Mouse (Mus musculus) limb, embryonic 13.5 days (tissue): ENCODE measurements around the gene Agl. TPM values are rescaled to one million over a fixed set of nuclear protein-coding genes. Genes with fewer than 3 reads are reported as not detected.
"Not testable (repeated sequence)": the region's sequence is repeated elsewhere in the genome, so short reads cannot be mapped to it uniquely, and the experiment has no call there.

Source experiments
- ATAC-seq: fragments of 200-750 bp; cut with Nextera tagmentation; 2 replicates; pipeline ENCODE4 v1.8.0; 2017; ENCODE audit warnings: low read depth, moderate number of reproducible peaks, moderate TSS enrichment; ENCODE audit not compliant: low FRiP score
- H3K27ac ChIP-seq: fragments of 300-500 bp; sonication (generic); 2 replicates; pipeline ENCODE4 v1.5.1; 2015; ENCODE audit warnings: inconsistent platforms, mild to moderate bottlenecking, moderate library complexity
- H3K27me3 ChIP-seq: fragments of 300-500 bp; sonication (generic); 2 replicates; pipeline ENCODE4 v1.6.1; 2015; ENCODE audit warnings: mild to moderate bottlenecking, inconsistent platforms
- H3K36me3 ChIP-seq: fragments of 300-500 bp; sonication (generic); 2 replicates; pipeline ENCODE4 v1.6.1; 2015; ENCODE audit warnings: inconsistent platforms, mild to moderate bottlenecking, moderate library complexity
- H3K4me1 ChIP-seq: fragments of 300-500 bp; sonication (generic); 2 replicates; pipeline ENCODE4 v1.6.1; 2015; ENCODE audit warnings: inconsistent platforms
- H3K4me2 ChIP-seq: fragments of 300-500 bp; sonication (generic); replicated peaks from 2 replicates; pipeline ENCODE4 v1.6.1; 2015; ENCODE audit warnings: inconsistent platforms, mild to moderate bottlenecking, moderate library complexity
- H3K4me3 ChIP-seq: fragments of 300-500 bp; sonication (generic); 2 replicates; pipeline ENCODE4 v1.5.1; 2015; ENCODE audit warnings: moderate library complexity, mild to moderate bottlenecking, inconsistent platforms
- H3K9ac ChIP-seq: fragments of 300-500 bp; sonication (generic); 2 replicates; pipeline ENCODE4 v1.6.1; 2015; ENCODE audit warnings: mild to moderate bottlenecking, inconsistent platforms
- H3K9me3 ChIP-seq: fragments of 300-500 bp; sonication (generic); 2 replicates; pipeline ENCODE4 v1.6.1; 2016; ENCODE audit warnings: inconsistent platforms
- WGBS: fragments of 180-500 bp; shearing (Covaris S2); methylation state at CpG from one replicate; pipeline ENCODE4 v1.1.7; 2015; 5-methylcytosine and 5-hydroxymethylcytosine counted together
- polyA plus RNA-seq: library from polyadenylated mRNA; unstranded; fragments of >200 nt; fragmentation: Nextera tagmentation; extraction: Ambion mirVana; gene quantifications from 2 replicates; pipeline ENCODE4 v1.2.1, GENCODE M21; 2015

Agl gene
- polyA plus RNA-seq, 1 experiment from 2014 or later: 21.1 TPM

- Histone ChIP-seq H3K27me3 (no peaks in the 10 kb centered on the region), H3K9me3 (no peaks in the 10 kb centered on the region), H3K9ac (no peak overlapping the region), H3K36me3 (peaks cover 78% of the 10 kb centered on the region), H3K4me2 (no peak overlapping the region), H3K27ac (no peak overlapping the region), H3K4me3 (no peak overlapping the region), H3K4me1 (no peaks in the 10 kb centered on the region)
- WGBS: 84% methylated on average over 2 of the region's 2 CpGs
- ATAC-seq: no peak
Observed at GRCm38 (mm10) chr3:116776961-116777360, 31.0 kb downstream of the Agl start.

- Histone ChIP-seq H3K27ac (no peak overlapping the region), H3K4me1 (no peaks in the 10 kb centered on the region), H3K4me3 (no peak overlapping the region), H3K36me3 (peaks cover 76% of the 10 kb centered on the region), H3K27me3 (no peaks in the 10 kb centered on the region), H3K9me3 (no peaks in the 10 kb centered on the region), H3K4me2 (no peak overlapping the region), H3K9ac (no peak overlapping the region)
- WGBS: 82% methylated on average over 12 of the region's 12 CpGs
- no peak for ATAC-seq
Observed at GRCm38 (mm10) chr3:116773836-116774235, 34.1 kb downstream of the Agl start.

- H3K9ac ChIP-seq: no peak overlapping the region
- 81% methylated on average over 2 of the region's 2 CpGs for WGBS
- peaks cover 72% of the 10 kb centered on the region for H3K36me3 ChIP-seq
- H3K27me3 ChIP-seq: no peaks in the 10 kb centered on the region
- no peak for ATAC-seq
- no peak overlapping the region for H3K4me2 ChIP-seq
- H3K27ac ChIP-seq: no peak overlapping the region
- no peak overlapping the region for H3K4me3 ChIP-seq
- H3K9me3 ChIP-seq: no peaks in the 10 kb centered on the region
- no peaks in the 10 kb centered on the region for H3K4me1 ChIP-seq
Observed at GRCm38 (mm10) chr3:116771597-116771996, 36.4 kb downstream of the Agl start.

GRCm38 (mm10) chr3:116766963-116767362, 41.0 kb downstream of the Agl start:
- not testable (repeated sequence) for H3K4me2 ChIP-seq, H3K9ac ChIP-seq, H3K4me1 ChIP-seq, H3K4me3 ChIP-seq, H3K27me3 ChIP-seq, ATAC-seq, H3K9me3 ChIP-seq, H3K27ac ChIP-seq
- 89% methylated on average over 7 of the region's 7 CpGs for WGBS
- H3K36me3 ChIP-seq: peaks cover 50% of the 10 kb centered on the region

GRCm38 (mm10) chr3:116752818-116753217, 55.1 kb downstream of the Agl start:
- H3K9ac ChIP-seq: no peak overlapping the region
- H3K4me1 ChIP-seq: no peaks in the 10 kb centered on the region
- no peak for ATAC-seq
- H3K27ac ChIP-seq: no peak overlapping the region
- no peaks in the 10 kb centered on the region for H3K27me3 ChIP-seq
- 94% methylated on average over 8 of the region's 8 CpGs for WGBS
- H3K4me3 ChIP-seq: no peak overlapping the region
- no peaks in the 10 kb centered on the region for H3K9me3 ChIP-seq
- H3K4me2 ChIP-seq: no peak overlapping the region
- H3K36me3 ChIP-seq: peaks cover 63% of the 10 kb centered on the region

- no peaks in the 10 kb centered on the region for H3K9me3 ChIP-seq
- no peaks in the 10 kb centered on the region for H3K27me3 ChIP-seq
- H3K4me3 ChIP-seq: no peak overlapping the region
- no peaks in the 10 kb centered on the region for H3K4me1 ChIP-seq
- H3K9ac ChIP-seq: no peak overlapping the region
- peaks cover 49% of the 10 kb centered on the region for H3K36me3 ChIP-seq
- ATAC-seq: peak; percentile 41; the same call in 1 of the 2 replicates
- 87% methylated on average over 4 of the region's 4 CpGs for WGBS
- H3K27ac ChIP-seq: no peak overlapping the region
- no peak overlapping the region for H3K4me2 ChIP-seq
Observed at GRCm38 (mm10) chr3:116751191-116751860, 56.6 kb downstream of the Agl start.

GRCm38 (mm10) chr3:116748391-116749170, 59.4 kb downstream of the Agl start:
- 55% methylated on average over 8 of the region's 8 CpGs for WGBS
- ATAC-seq: no peak
- H3K9me3 ChIP-seq: no peaks in the 10 kb centered on the region
- peaks cover 49% of the 10 kb centered on the region for H3K36me3 ChIP-seq
- no peak overlapping the region for H3K4me3 ChIP-seq
- H3K27me3 ChIP-seq: no peaks in the 10 kb centered on the region
- no peak overlapping the region for H3K4me2 ChIP-seq
- H3K9ac ChIP-seq: no peak overlapping the region
- H3K4me1 ChIP-seq: no peaks in the 10 kb centered on the region
- H3K27ac ChIP-seq: no peak overlapping the region

- H3K36me3 ChIP-seq: peaks cover 47% of the 10 kb centered on the region
- WGBS: 87% methylated on average over 7 of the region's 7 CpGs
- H3K27me3 ChIP-seq, H3K27ac ChIP-seq, H3K9me3 ChIP-seq, ATAC-seq, H3K4me2 ChIP-seq, H3K4me1 ChIP-seq, H3K4me3 ChIP-seq, H3K9ac ChIP-seq: not testable (repeated sequence)
Observed at GRCm38 (mm10) chr3:116747648-116748047, 60.3 kb downstream of the Agl start.

GRCm38 (mm10) chr3:116740963-116741362, 67.0 kb downstream of the Agl start:
- H3K27me3 ChIP-seq: no peaks in the 10 kb centered on the region
- no peaks in the 10 kb centered on the region for H3K9me3 ChIP-seq
- WGBS: 82% methylated on average over 9 of the region's 9 CpGs
- no peak for ATAC-seq
- peaks cover 19% of the 10 kb centered on the region for H3K36me3 ChIP-seq
- no peaks in the 10 kb centered on the region for H3K4me1 ChIP-seq
- no peak overlapping the region for H3K9ac ChIP-seq
- no peak overlapping the region for H3K4me3 ChIP-seq
- H3K27ac ChIP-seq: no peak overlapping the region
- H3K4me2 ChIP-seq: no peak overlapping the region

- no peaks in the 10 kb centered on the region for H3K9me3 ChIP-seq
- 61% methylated on average over 5 of the region's 5 CpGs for WGBS
- no peaks in the 10 kb centered on the region for H3K27me3 ChIP-seq
- H3K4me2 ChIP-seq: no peak overlapping the region
- no peak for ATAC-seq
- no peak overlapping the region for H3K27ac ChIP-seq
- H3K4me3 ChIP-seq: no peak overlapping the region
- no peaks in the 10 kb centered on the region for H3K4me1 ChIP-seq
- peaks cover 14% of the 10 kb centered on the region for H3K36me3 ChIP-seq
- H3K9ac ChIP-seq: no peak overlapping the region
Observed at GRCm38 (mm10) chr3:116740106-116740505, 67.9 kb downstream of the Agl start.

- Histone ChIP-seq H3K36me3 (no peaks in the 10 kb centered on the region), H3K27me3 (no peaks in the 10 kb centered on the region), H3K4me1 (no peaks in the 10 kb centered on the region), H3K4me3 (no peak overlapping the region), H3K27ac (no peak overlapping the region), H3K9ac (no peak overlapping the region), H3K9me3 (no peaks in the 10 kb centered on the region), H3K4me2 (no peak overlapping the region)
- WGBS: 77% methylated on average over 8 of the region's 8 CpGs
- ATAC-seq: no peak
Observed at GRCm38 (mm10) chr3:116737326-116737731, 70.6 kb downstream of the Agl start.

GRCm38 (mm10) chr3:116729483-116730174, 78.3 kb downstream of the Agl start:
- no peak for ATAC-seq
- no peak overlapping the region for H3K4me3 ChIP-seq
- no peaks in the 10 kb centered on the region for H3K36me3 ChIP-seq
- no peak overlapping the region for H3K9ac ChIP-seq
- no peak overlapping the region for H3K4me2 ChIP-seq
- no peaks in the 10 kb centered on the region for H3K9me3 ChIP-seq
- H3K27me3 ChIP-seq: no peaks in the 10 kb centered on the region
- no peaks in the 10 kb centered on the region for H3K4me1 ChIP-seq
- no peak overlapping the region for H3K27ac ChIP-seq
- 78% methylated on average over 2 of the region's 2 CpGs for WGBS
